Mouse (Mus musculus) olfactory bulb, adult 2 months (tissue): Measurements from ENCODE around the gene Klc2. TPM values are rescaled to one million over a fixed set of nuclear protein-coding genes. Genes with fewer than 3 reads are reported as not detected.

Experiments
- H3K27ac ChIP-seq: fragments of 200-500 bp; 2 replicates; pipeline ENCODE4 v1.5.1; 2012; ENCODE audit warnings: low read depth, low read length; ENCODE audit not compliant: insufficient read depth
- H3K4me1 ChIP-seq: fragments of 200-500 bp; 2 replicates; pipeline ENCODE4 v1.6.1; 2012; ENCODE audit warnings: low read length; ENCODE audit not compliant: control insufficient read depth, insufficient read depth
- H3K4me3 ChIP-seq: fragments of 200-500 bp; 2 replicates; pipeline ENCODE4 v1.5.1; 2012; ENCODE audit warnings: mild to moderate bottlenecking, low read depth, low read length, moderate library complexity; ENCODE audit not compliant: insufficient read depth
- CTCF ChIP-seq: fragments of 200-500 bp; IDR thresholded peaks from 2 replicates; pipeline ENCODE4 v1.5.1; 2012; ENCODE audit warnings: low read depth, mild to moderate bottlenecking, low read length, moderate library complexity; ENCODE audit not compliant: insufficient read depth
- POLR2A ChIP-seq: fragments of 200-500 bp; IDR thresholded peaks from 2 replicates; pipeline ENCODE4 v1.6.1; 2012; ENCODE audit warnings: mild to moderate bottlenecking, low read depth, low read length, moderate library complexity; ENCODE audit not compliant: insufficient read depth
- WGBS: fragments of 180-500 bp; shearing (Covaris S2); methylation state at CpG from one replicate; pipeline ENCODE4 v1.1.7; 2018; 5-methylcytosine and 5-hydroxymethylcytosine counted together
- polyA plus RNA-seq: library from polyadenylated mRNA; stranded (reverse); fragments of >200 nt; gene quantifications from 2 replicates; pipeline ENCODE4 v1.2.4, GENCODE M21; 2012; ENCODE audit warnings: low replicate concordance; ENCODE audit not compliant: missing spikeins, insufficient read depth, insufficient read length

The Klc2 gene
- polyA plus RNA-seq, 1 experiment = not detected

GRCm38 (mm10) chr19:5062041-5062440 is 56.3 kb downstream of the Klc2 start:
- TF ChIP-seq CTCF = no peak
- TF ChIP-seq POLR2A = no peak
- no peak overlapping the region for H3K27ac ChIP-seq
- 78% methylated on average over 5 of the region's 5 CpGs for WGBS
- H3K4me1 ChIP-seq = peaks cover 40% of the 10 kb centered on the region
- no peak overlapping the region for H3K4me3 ChIP-seq

- H3K4me1 ChIP-seq = peaks cover 38% of the 10 kb centered on the region
- TF ChIP-seq POLR2A = no peak
- no peak for TF ChIP-seq CTCF
- WGBS = 42% methylated on average over 5 of the region's 5 CpGs
- no peak overlapping the region for H3K27ac ChIP-seq
- H3K4me3 ChIP-seq = no peak overlapping the region
Measured at GRCm38 (mm10) chr19:5060365-5061330, 57.7 kb downstream of the Klc2 start.

- Histone ChIP-seq H3K4me3 (no peak overlapping the region), H3K4me1 (peaks cover 38% of the 10 kb centered on the region), H3K27ac (peak overlapping the region; percentile 2; the same call in 1 of the 2 replicates)
- WGBS = 22% methylated on average over 10 of the region's 10 CpGs
- TF ChIP-seq POLR2A = no peak
- TF ChIP-seq CTCF = no peak
Measured at GRCm38 (mm10) chr19:5058801-5059771, 59.3 kb downstream of the Klc2 start.

GRCm38 (mm10) chr19:5057876-5058775 is 60.2 kb downstream of the Klc2 start:
- 32% methylated on average over 16 of the region's 16 CpGs for WGBS
- H3K27ac ChIP-seq = no peak overlapping the region; the same call in 1 of the 2 replicates
- no peak overlapping the region for H3K4me3 ChIP-seq
- no peak for TF ChIP-seq CTCF
- TF ChIP-seq POLR2A = no peak
- H3K4me1 ChIP-seq = peaks cover 44% of the 10 kb centered on the region

Other genes with a start within 250 kb of the Klc2 start
- not detected in 2 replicates for gene Actn3, start 240.7 kb downstream of the Klc2 start, polyA plus RNA-seq
- gene Zdhhc24, start 239.9 kb downstream of the Klc2 start, polyA plus RNA-seq = not detected in 2 replicates
- gene Bbs1, start 211.9 kb downstream of the Klc2 start, polyA plus RNA-seq = not detected in 2 replicates
- gene Dpp3, start 190.3 kb downstream of the Klc2 start, polyA plus RNA-seq = not detected in 2 replicates
- gene Peli3, start 175.4 kb downstream of the Klc2 start, polyA plus RNA-seq = not detected in 2 replicates
- not detected in 2 replicates for gene Mrpl11, start 156.4 kb downstream of the Klc2 start, polyA plus RNA-seq
- gene Npas4, start 128.2 kb downstream of the Klc2 start, polyA plus RNA-seq = not detected in 2 replicates
- gene Slc29a2, start 94.7 kb downstream of the Klc2 start, polyA plus RNA-seq = not detected in 2 replicates
- gene B4gat1, start 79.7 kb downstream of the Klc2 start, polyA plus RNA-seq = not detected in 2 replicates
- gene AC124502.3, start 79.7 kb downstream of the Klc2 start, polyA plus RNA-seq = not detected in 2 replicates
- not detected in 2 replicates for gene Brms1, start 77.2 kb downstream of the Klc2 start, polyA plus RNA-seq
- gene Rin1, start 68.1 kb downstream of the Klc2 start, polyA plus RNA-seq = not detected in 2 replicates
- gene Cd248, start 50.5 kb downstream of the Klc2 start, polyA plus RNA-seq = not detected in 2 replicates
- gene Tmem151a, start 33.0 kb downstream of the Klc2 start, polyA plus RNA-seq = not detected in 2 replicates
- gene Yif1a, start 30.0 kb downstream of the Klc2 start, polyA plus RNA-seq = not detected in 2 replicates
- gene Cnih2, start 20.0 kb downstream of the Klc2 start, polyA plus RNA-seq = not detected in 2 replicates
- not detected in 2 replicates for gene Rab1b, start 11.5 kb downstream of the Klc2 start, polyA plus RNA-seq
- gene Pacs1, start 154.6 kb upstream of the Klc2 start, polyA plus RNA-seq = not detected in 2 replicates
- gene Sf3b2, start 176.9 kb upstream of the Klc2 start, polyA plus RNA-seq = not detected in 2 replicates
- gene Gal3st3, start 179.8 kb upstream of the Klc2 start, polyA plus RNA-seq = not detected in 2 replicates
- gene Catsper1, start 217.2 kb upstream of the Klc2 start, polyA plus RNA-seq = not detected in 2 replicates
- gene Cst6, start 231.0 kb upstream of the Klc2 start, polyA plus RNA-seq = not detected in 2 replicates
- gene Eif1ad, start 248.2 kb upstream of the Klc2 start, polyA plus RNA-seq = not detected in 2 replicates
- not detected in 2 replicates for gene Banf1, start 248.6 kb upstream of the Klc2 start, polyA plus RNA-seq